Mouse (Mus musculus): ENCODE data around the gene Kif3b. TPM values are rescaled to one million over a fixed set of nuclear protein-coding genes. Genes with fewer than 3 reads are reported as not detected.
A peak's percentile ranks its signal among the peaks of the same experiment; 100 is the strongest.
"Not testable (repeated sequence)": the region's sequence is repeated elsewhere in the genome, so short reads cannot be mapped to it uniquely, and the experiment has no call there.

Gene Kif3b
- polyA plus RNA-seq, 1 experiment from 2014 or later: 7.0 TPM

- WGBS: under 1% methylated on average over 42 of the region's 76 CpGs
- H3K9ac ChIP-seq (replicated peaks): peak overlapping the region; percentile 96
- H3K4me2 ChIP-seq: peak overlapping the region; percentile 78
- no peaks in the 10 kb centered on the region for H3K9me3 ChIP-seq
- no peaks in the 10 kb centered on the region for H3K27me3 ChIP-seq
- H3K4me3 ChIP-seq (replicated peaks): peak overlapping the region; percentile 80
- peaks cover 20% of the 10 kb centered on the region; the same call in 1 of the 2 replicates for H3K36me3 ChIP-seq
- peak; percentile 65 for ATAC-seq (ENCODE audit: insufficient number of reproducible peaks, insufficient read depth, low FRiP score, low TSS enrichment, low read depth)
- H3K27ac ChIP-seq: peak overlapping the region; percentile 99
- peaks cover 33% of the 10 kb centered on the region for H3K4me1 ChIP-seq (replicated peaks)
Observed at GRCm38 (mm10) chr2:153346221-153347182, 55.3 kb downstream of the Kif3b start.

- H3K27me3 ChIP-seq: no peaks in the 10 kb centered on the region
- 16% methylated on average over 9 of the region's 9 CpGs for WGBS
- peaks cover 23% of the 10 kb centered on the region for H3K36me3 ChIP-seq
- peak overlapping the region; percentile 78 for H3K4me2 ChIP-seq
- peak overlapping the region; percentile 80 for H3K4me3 ChIP-seq (replicated peaks)
- peak overlapping the region; percentile 99 for H3K27ac ChIP-seq
- peaks cover 33% of the 10 kb centered on the region for H3K4me1 ChIP-seq (replicated peaks)
- no peaks in the 10 kb centered on the region for H3K9me3 ChIP-seq
- ATAC-seq (ENCODE audit: insufficient number of reproducible peaks, insufficient read depth, low FRiP score, low TSS enrichment, low read depth): no peak
- H3K9ac ChIP-seq (replicated peaks): peak overlapping the region; percentile 96
Observed at GRCm38 (mm10) chr2:153347183-153347781, 56.1 kb downstream of the Kif3b start.

- peaks cover 33% of the 10 kb centered on the region for H3K4me1 ChIP-seq (replicated peaks)
- 66% methylated on average over 6 of the region's 6 CpGs for WGBS
- H3K4me2 ChIP-seq: peak overlapping the region; percentile 78
- H3K9ac ChIP-seq (replicated peaks): 0 out of 2 replicates have a peak overlapping the region, but pooled peaks have one; percentile 96
- ATAC-seq (ENCODE audit: insufficient number of reproducible peaks, insufficient read depth, low FRiP score, low TSS enrichment, low read depth): no peak
- no peaks in the 10 kb centered on the region for H3K9me3 ChIP-seq
- 0 out of 2 replicates have a peak overlapping the region, but pooled peaks have one; percentile 24 for H3K27ac ChIP-seq
- H3K4me3 ChIP-seq (replicated peaks): peak overlapping the region; percentile 80
- H3K36me3 ChIP-seq: peaks cover 29% of the 10 kb centered on the region
- H3K27me3 ChIP-seq: no peaks in the 10 kb centered on the region
Observed at GRCm38 (mm10) chr2:153348100-153348831, 57.1 kb downstream of the Kif3b start.

GRCm38 (mm10) chr2:153350552-153351181 lies 59.5 kb downstream of the Kif3b start:
- no peaks in the 10 kb centered on the region for H3K27me3 ChIP-seq
- WGBS: 46% methylated on average over 6 of the region's 6 CpGs
- no peak for ATAC-seq (ENCODE audit: insufficient number of reproducible peaks, insufficient read depth, low FRiP score, low TSS enrichment, low read depth)
- H3K9ac ChIP-seq (replicated peaks): no peak overlapping the region
- no peaks in the 10 kb centered on the region for H3K9me3 ChIP-seq
- H3K4me1 ChIP-seq (replicated peaks): peaks cover 28% of the 10 kb centered on the region
- peaks cover 51% of the 10 kb centered on the region for H3K36me3 ChIP-seq
- H3K27ac ChIP-seq: peak overlapping the region; percentile 50; the same call in 1 of the 2 replicates
- no peak overlapping the region for H3K4me3 ChIP-seq (replicated peaks)
- peak overlapping the region; percentile 9; the same call in 1 of the 2 replicates for H3K4me2 ChIP-seq

- Histone ChIP-seq H3K27ac (no peak overlapping the region), H3K4me3 (replicated peaks) (no peak overlapping the region), H3K9me3 (no peaks in the 10 kb centered on the region), H3K4me1 (replicated peaks) (peaks cover 14% of the 10 kb centered on the region), H3K36me3 (peaks cover 88% of the 10 kb centered on the region), H3K4me2 (no peak overlapping the region), H3K27me3 (no peaks in the 10 kb centered on the region), H3K9ac (replicated peaks) (no peak overlapping the region)
- no peak for ATAC-seq (ENCODE audit: insufficient number of reproducible peaks, insufficient read depth, low FRiP score, low TSS enrichment, low read depth)
- 86% methylated on average over 2 of the region's 2 CpGs for WGBS
Observed at GRCm38 (mm10) chr2:153354648-153355047, 63.4 kb downstream of the Kif3b start.

GRCm38 (mm10) chr2:153356784-153357183 lies 65.6 kb downstream of the Kif3b start:
- H3K4me2 ChIP-seq: no peak overlapping the region
- peaks cover 94% of the 10 kb centered on the region for H3K36me3 ChIP-seq
- no peak overlapping the region for H3K4me3 ChIP-seq (replicated peaks)
- ATAC-seq (ENCODE audit: insufficient number of reproducible peaks, insufficient read depth, low FRiP score, low TSS enrichment, low read depth): no peak
- H3K27ac ChIP-seq: no peak overlapping the region
- 94% methylated on average over 4 of the region's 4 CpGs for WGBS
- H3K4me1 ChIP-seq (replicated peaks): no peaks in the 10 kb centered on the region
- H3K9me3 ChIP-seq: no peaks in the 10 kb centered on the region
- no peaks in the 10 kb centered on the region for H3K27me3 ChIP-seq
- no peak overlapping the region for H3K9ac ChIP-seq (replicated peaks)

GRCm38 (mm10) chr2:153361101-153361710 lies 70.0 kb downstream of the Kif3b start:
- Histone ChIP-seq H3K4me1 (replicated peaks) (no peaks in the 10 kb centered on the region), H3K27me3 (no peaks in the 10 kb centered on the region), H3K9me3 (no peaks in the 10 kb centered on the region), H3K36me3 (peaks cover 89% of the 10 kb centered on the region), H3K9ac (replicated peaks) (no peak overlapping the region), H3K4me2 (no peak overlapping the region), H3K27ac (no peak overlapping the region), H3K4me3 (replicated peaks) (no peak overlapping the region)
- no peak for ATAC-seq (ENCODE audit: insufficient number of reproducible peaks, insufficient read depth, low FRiP score, low TSS enrichment, low read depth)
- 94% methylated on average over 1 of the region's 1 CpGs for WGBS

- not testable (repeated sequence) for H3K4me3 ChIP-seq (replicated peaks)
- 91% methylated on average over 14 of the region's 14 CpGs for WGBS
- peaks cover 86% of the 10 kb centered on the region for H3K36me3 ChIP-seq
Observed at GRCm38 (mm10) chr2:153364531-153364930, 73.3 kb downstream of the Kif3b start.

GRCm38 (mm10) chr2:153370871-153371270 lies 79.7 kb downstream of the Kif3b start:
- no peaks in the 10 kb centered on the region for H3K27me3 ChIP-seq
- no peaks in the 10 kb centered on the region for H3K4me1 ChIP-seq (replicated peaks)
- peaks cover 56% of the 10 kb centered on the region for H3K36me3 ChIP-seq
- no peak for ATAC-seq (ENCODE audit: insufficient number of reproducible peaks, insufficient read depth, low FRiP score, low TSS enrichment, low read depth)
- no peak overlapping the region for H3K9ac ChIP-seq (replicated peaks)
- H3K9me3 ChIP-seq: no peaks in the 10 kb centered on the region
- H3K4me2 ChIP-seq: no peak overlapping the region
- H3K27ac ChIP-seq: no peak overlapping the region
- no peak overlapping the region for H3K4me3 ChIP-seq (replicated peaks)

More at GRCm38 (mm10) chr2:153364531-153364930, 73.3 kb downstream of the Kif3b start:
- not testable (repeated sequence) for ATAC-seq (ENCODE audit: insufficient number of reproducible peaks, insufficient read depth, low FRiP score, low TSS enrichment, low read depth); H3K27ac ChIP-seq; H3K9me3 ChIP-seq; H3K4me2 ChIP-seq; H3K9ac ChIP-seq (replicated peaks); H3K27me3 ChIP-seq; H3K4me1 ChIP-seq (replicated peaks)

GRCm38 (mm10) chr2:153375380-153375779 lies 84.2 kb downstream of the Kif3b start:
- Histone ChIP-seq H3K4me1 (replicated peaks) (no peaks in the 10 kb centered on the region), H3K36me3 (peaks cover 36% of the 10 kb centered on the region), H3K4me3 (replicated peaks) (no peak overlapping the region), H3K27me3 (no peaks in the 10 kb centered on the region), H3K4me2 (no peak overlapping the region), H3K9ac (replicated peaks) (no peak overlapping the region), H3K9me3 (no peaks in the 10 kb centered on the region), H3K27ac (no peak overlapping the region)
- 77% methylated on average over 2 of the region's 2 CpGs for WGBS
- no peak for ATAC-seq (ENCODE audit: insufficient number of reproducible peaks, insufficient read depth, low FRiP score, low TSS enrichment, low read depth)

All from limb, embryonic 12.5 days (tissue).